Mouse (Mus musculus): ENCODE measurements around the gene Arhgap27. TPM values are rescaled to one million over a fixed set of nuclear protein-coding genes. Genes with fewer than 3 reads are reported as not detected.

The Arhgap27 gene
- polyA plus RNA-seq, 1 experiment = 8.5 TPM

- peaks cover 39% of the 10 kb centered on the region for H3K36me3 ChIP-seq (ENCODE audit: control insufficient read depth, insufficient read depth, low read length, poor library complexity, severe bottlenecking)
- peaks cover 2% of the 10 kb centered on the region for H3K4me1 ChIP-seq (ENCODE audit: control insufficient read depth, insufficient read depth, low read length)
- no peak overlapping the region for H3K9ac ChIP-seq (ENCODE audit: low read depth, poor library complexity, severe bottlenecking)
- TF ChIP-seq CTCF (IDR thresholded peaks at IDR 0.05; ENCODE audit: low read depth, low read length) = no peak
- TF ChIP-seq POLR2A (IDR thresholded peaks at IDR 0.05; ENCODE audit: insufficient read depth, low read length) = no peak
- TF ChIP-seq EP300 (IDR thresholded peaks at IDR 0.05; ENCODE audit: insufficient read depth, low read depth, low read length) = no peak
- no peak overlapping the region for H3K4me3 ChIP-seq (ENCODE audit: low read depth, low read length)
- no peaks in the 10 kb centered on the region for H3K27me3 ChIP-seq (ENCODE audit: control insufficient read depth, insufficient read depth, low read length, poor library complexity, severe bottlenecking)
- H3K9me3 ChIP-seq (replicated peaks; ENCODE audit: control insufficient read depth, insufficient read depth, low read length, poor library complexity, severe bottlenecking) = no peaks in the 10 kb centered on the region
- no peak overlapping the region for H3K27ac ChIP-seq (ENCODE audit: insufficient read depth, low read length)
These were observed 7.1 kb upstream of the Arhgap27 start for GRCm38 (mm10) chr11:103370397-103371221.

DNA sequence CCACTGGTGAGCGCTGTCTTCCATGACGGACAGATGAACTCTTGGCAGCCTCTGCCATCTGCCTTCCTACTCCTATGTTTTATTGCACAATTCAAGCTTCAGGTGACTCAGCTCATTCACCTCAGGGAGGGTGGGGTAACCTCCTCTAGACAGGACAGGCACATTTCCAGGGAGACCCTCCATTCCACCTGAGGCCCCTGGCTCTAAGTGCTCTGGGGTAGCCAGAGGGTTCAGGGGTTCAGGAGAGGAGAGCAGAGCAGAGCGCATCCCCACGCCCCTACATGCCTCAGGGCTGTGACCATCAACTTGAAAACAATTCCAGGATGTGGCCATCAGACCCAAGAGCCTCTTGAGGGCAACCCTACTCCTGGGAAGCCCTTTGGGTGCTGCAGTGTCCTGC, 2.0 kb upstream of the Arhgap27 start:
- no peak for TF ChIP-seq CTCF (IDR thresholded peaks at IDR 0.05; ENCODE audit: low read depth, low read length)
- no peak for TF ChIP-seq POLR2A (IDR thresholded peaks at IDR 0.05; ENCODE audit: insufficient read depth, low read length)
- TF ChIP-seq EP300 (IDR thresholded peaks at IDR 0.05; ENCODE audit: insufficient read depth, low read depth, low read length) = no peak
- Histone ChIP-seq H3K36me3 (ENCODE audit: control insufficient read depth, insufficient read depth, low read length, poor library complexity, severe bottlenecking) (peaks cover 23% of the 10 kb centered on the region), H3K4me3 (ENCODE audit: low read depth, low read length) (no peak overlapping the region), H3K27me3 (ENCODE audit: control insufficient read depth, insufficient read depth, low read length, poor library complexity, severe bottlenecking) (no peaks in the 10 kb centered on the region), H3K9me3 (replicated peaks; ENCODE audit: control insufficient read depth, insufficient read depth, low read length, poor library complexity, severe bottlenecking) (no peaks in the 10 kb centered on the region), H3K9ac (ENCODE audit: low read depth, poor library complexity, severe bottlenecking) (no peak overlapping the region), H3K27ac (ENCODE audit: insufficient read depth, low read length) (no peak overlapping the region), H3K4me1 (ENCODE audit: control insufficient read depth, insufficient read depth, low read length) (peaks cover 4% of the 10 kb centered on the region)

DNA sequence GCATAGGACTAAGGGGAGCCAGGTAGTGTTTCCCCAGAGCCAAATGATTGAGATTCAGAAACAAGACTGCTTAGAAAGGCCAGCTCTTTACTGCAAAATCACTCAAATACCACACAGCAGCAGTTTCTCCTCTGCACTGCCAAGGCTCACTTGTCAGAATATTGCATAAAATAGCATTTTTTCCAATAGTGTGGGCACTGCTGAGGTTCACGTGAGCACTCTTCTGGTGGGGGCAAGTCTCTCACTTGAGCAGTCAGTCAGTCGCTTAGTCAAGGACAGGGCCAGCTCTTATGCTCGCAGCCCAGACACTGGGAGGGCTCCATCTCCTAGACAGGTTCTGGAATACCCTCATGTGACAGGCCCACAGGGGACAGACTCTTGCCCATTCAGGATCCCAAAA, 1.5 kb upstream of the Arhgap27 start:
- Histone ChIP-seq H3K27me3 (ENCODE audit: control insufficient read depth, insufficient read depth, low read length, poor library complexity, severe bottlenecking) (no peaks in the 10 kb centered on the region), H3K4me3 (ENCODE audit: low read depth, low read length) (no peak overlapping the region), H3K27ac (ENCODE audit: insufficient read depth, low read length) (no peak overlapping the region), H3K36me3 (ENCODE audit: control insufficient read depth, insufficient read depth, low read length, poor library complexity, severe bottlenecking) (peaks cover 17% of the 10 kb centered on the region), H3K9me3 (replicated peaks; ENCODE audit: control insufficient read depth, insufficient read depth, low read length, poor library complexity, severe bottlenecking) (no peaks in the 10 kb centered on the region), H3K4me1 (ENCODE audit: control insufficient read depth, insufficient read depth, low read length) (peaks cover 4% of the 10 kb centered on the region), H3K9ac (ENCODE audit: low read depth, poor library complexity, severe bottlenecking) (no peak overlapping the region)
- TF ChIP-seq POLR2A (IDR thresholded peaks at IDR 0.05; ENCODE audit: insufficient read depth, low read length) = no peak
- TF ChIP-seq CTCF (IDR thresholded peaks at IDR 0.05; ENCODE audit: low read depth, low read length) = no peak

DNA sequence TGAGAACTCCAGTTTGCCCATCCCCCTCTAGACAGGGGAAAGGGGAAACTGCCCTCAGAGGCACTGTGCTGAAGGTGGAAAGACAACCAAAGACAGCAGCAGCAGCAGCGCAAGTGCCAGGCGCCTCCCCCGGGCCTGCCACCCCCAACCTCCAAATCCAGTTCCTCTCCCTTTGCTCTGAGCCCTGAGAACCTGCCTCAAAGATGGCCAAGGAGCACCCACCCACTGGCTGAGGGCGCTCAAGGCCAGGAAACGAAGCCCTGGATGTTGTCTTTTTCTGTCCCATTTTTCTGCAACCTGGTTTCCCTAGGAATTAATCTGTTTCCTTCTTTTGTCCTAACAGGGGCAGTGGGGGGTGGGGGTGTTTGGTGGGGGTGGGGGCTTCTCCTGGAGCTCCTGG, 843 bp upstream of the Arhgap27 start:
- H3K27me3 ChIP-seq (ENCODE audit: control insufficient read depth, insufficient read depth, low read length, poor library complexity, severe bottlenecking) = no peaks in the 10 kb centered on the region
- peaks cover 17% of the 10 kb centered on the region for H3K36me3 ChIP-seq (ENCODE audit: control insufficient read depth, insufficient read depth, low read length, poor library complexity, severe bottlenecking)
- no peak overlapping the region for H3K27ac ChIP-seq (ENCODE audit: insufficient read depth, low read length)

DNA sequence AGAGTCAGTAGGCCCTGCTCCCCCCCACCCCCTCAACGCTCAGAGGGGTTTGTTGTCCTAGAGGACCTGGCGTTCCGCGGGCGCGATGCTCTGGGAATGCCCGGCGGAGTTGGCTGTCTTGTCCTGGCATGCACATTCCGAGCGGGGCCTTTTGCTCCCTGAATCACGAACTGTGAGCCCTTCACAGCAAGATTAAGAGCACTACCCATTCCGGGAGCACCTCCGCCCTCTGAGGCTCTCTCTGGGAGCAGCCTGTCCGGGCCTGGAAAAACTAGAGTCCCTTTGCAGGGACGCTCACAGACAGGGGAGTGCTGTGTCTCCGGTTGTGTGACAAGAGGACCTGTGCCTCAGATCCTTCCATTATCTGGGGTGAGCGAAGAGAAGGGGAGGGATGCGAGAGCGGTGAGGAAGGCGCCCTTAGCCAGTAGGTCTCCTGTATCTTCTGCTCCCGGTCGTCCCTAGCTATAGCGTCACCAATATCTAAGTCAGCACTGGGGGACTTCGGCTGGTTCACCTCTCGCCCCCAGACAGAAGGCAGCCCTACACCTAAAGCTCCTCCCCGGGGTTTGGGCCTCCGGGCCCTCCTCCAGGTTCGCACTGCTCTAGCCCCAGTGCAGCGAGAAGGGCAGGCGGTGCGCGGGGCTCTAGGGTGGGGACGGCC, 841 bp downstream of the Arhgap27 start:
- Histone ChIP-seq H3K9me3 (replicated peaks; ENCODE audit: control insufficient read depth, insufficient read depth, low read length, poor library complexity, severe bottlenecking) (no peaks in the 10 kb centered on the region), H3K4me3 (ENCODE audit: low read depth, low read length) (peak overlapping the region; percentile 68), H3K36me3 (ENCODE audit: control insufficient read depth, insufficient read depth, low read length, poor library complexity, severe bottlenecking) (peaks cover 14% of the 10 kb centered on the region), H3K27ac (ENCODE audit: insufficient read depth, low read length) (peak overlapping the region; percentile 13), H3K27me3 (ENCODE audit: control insufficient read depth, insufficient read depth, low read length, poor library complexity, severe bottlenecking) (no peaks in the 10 kb centered on the region), H3K9ac (ENCODE audit: low read depth, poor library complexity, severe bottlenecking) (peak overlapping the region; percentile 88), H3K4me1 (ENCODE audit: control insufficient read depth, insufficient read depth, low read length) (peaks cover 2% of the 10 kb centered on the region)
- TF ChIP-seq EP300 (IDR thresholded peaks at IDR 0.05; ENCODE audit: insufficient read depth, low read depth, low read length) = no peak
- TF ChIP-seq POLR2A (IDR thresholded peaks at IDR 0.05; ENCODE audit: insufficient read depth, low read length) = no peak
- no peak for TF ChIP-seq CTCF (IDR thresholded peaks at IDR 0.05; ENCODE audit: low read depth, low read length)

More for the DNA sequence above, 843 bp upstream of the Arhgap27 start:
- H3K9ac ChIP-seq (ENCODE audit: low read depth, poor library complexity, severe bottlenecking) = no peak overlapping the region
- peaks cover 2% of the 10 kb centered on the region for H3K4me1 ChIP-seq (ENCODE audit: control insufficient read depth, insufficient read depth, low read length)
- TF ChIP-seq CTCF (IDR thresholded peaks at IDR 0.05; ENCODE audit: low read depth, low read length) = no peak
- no peak for TF ChIP-seq EP300 (IDR thresholded peaks at IDR 0.05; ENCODE audit: insufficient read depth, low read depth, low read length)
- no peak for TF ChIP-seq POLR2A (IDR thresholded peaks at IDR 0.05; ENCODE audit: insufficient read depth, low read length)
- H3K9me3 ChIP-seq (replicated peaks; ENCODE audit: control insufficient read depth, insufficient read depth, low read length, poor library complexity, severe bottlenecking) = no peaks in the 10 kb centered on the region
- H3K4me3 ChIP-seq (ENCODE audit: low read depth, low read length) = no peak overlapping the region

GRCm38 (mm10) chr11:103362054-103362432, 1.4 kb downstream of the Arhgap27 start:
- Histone ChIP-seq H3K4me3 (ENCODE audit: low read depth, low read length) (peak overlapping the region; percentile 68), H3K27ac (ENCODE audit: insufficient read depth, low read length) (peak overlapping the region; percentile 13; the same call in 1 of the 2 replicates), H3K9ac (ENCODE audit: low read depth, poor library complexity, severe bottlenecking) (peak overlapping the region; percentile 88), H3K27me3 (ENCODE audit: control insufficient read depth, insufficient read depth, low read length, poor library complexity, severe bottlenecking) (no peaks in the 10 kb centered on the region), H3K9me3 (replicated peaks; ENCODE audit: control insufficient read depth, insufficient read depth, low read length, poor library complexity, severe bottlenecking) (no peaks in the 10 kb centered on the region), H3K36me3 (ENCODE audit: control insufficient read depth, insufficient read depth, low read length, poor library complexity, severe bottlenecking) (peaks cover 8% of the 10 kb centered on the region), H3K4me1 (ENCODE audit: control insufficient read depth, insufficient read depth, low read length) (peaks cover 2% of the 10 kb centered on the region)
- peak; percentile 70 for TF ChIP-seq POLR2A (IDR thresholded peaks at IDR 0.05; ENCODE audit: insufficient read depth, low read length)
- no peak for TF ChIP-seq EP300 (IDR thresholded peaks at IDR 0.05; ENCODE audit: insufficient read depth, low read depth, low read length)
